Mouse (Mus musculus): ENCODE measurements around the gene Nup210l.

Gene Nup210l

DNA sequence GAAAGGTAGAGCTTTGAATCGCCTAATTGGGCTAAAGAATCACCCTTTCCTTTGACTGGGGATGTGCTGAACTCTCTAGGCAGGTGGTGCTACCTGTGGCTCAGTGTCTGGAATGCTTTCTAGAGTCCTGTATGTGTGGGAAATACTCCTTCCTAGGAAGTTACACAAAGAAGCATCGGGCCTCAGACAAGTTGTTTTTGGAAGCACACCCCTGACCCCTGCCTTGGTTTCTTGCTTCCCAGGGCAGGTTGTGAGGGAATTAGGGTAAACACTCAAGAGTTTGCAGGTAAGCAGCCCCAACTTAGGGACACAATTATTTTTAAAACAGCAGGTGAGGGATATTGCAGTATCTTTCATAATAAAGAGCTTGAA lies 151.2 kb downstream of the Nup210l start:
- DNase-seq (ENCODE audit: low spot score in 2 of 2), result no peak

DNA sequence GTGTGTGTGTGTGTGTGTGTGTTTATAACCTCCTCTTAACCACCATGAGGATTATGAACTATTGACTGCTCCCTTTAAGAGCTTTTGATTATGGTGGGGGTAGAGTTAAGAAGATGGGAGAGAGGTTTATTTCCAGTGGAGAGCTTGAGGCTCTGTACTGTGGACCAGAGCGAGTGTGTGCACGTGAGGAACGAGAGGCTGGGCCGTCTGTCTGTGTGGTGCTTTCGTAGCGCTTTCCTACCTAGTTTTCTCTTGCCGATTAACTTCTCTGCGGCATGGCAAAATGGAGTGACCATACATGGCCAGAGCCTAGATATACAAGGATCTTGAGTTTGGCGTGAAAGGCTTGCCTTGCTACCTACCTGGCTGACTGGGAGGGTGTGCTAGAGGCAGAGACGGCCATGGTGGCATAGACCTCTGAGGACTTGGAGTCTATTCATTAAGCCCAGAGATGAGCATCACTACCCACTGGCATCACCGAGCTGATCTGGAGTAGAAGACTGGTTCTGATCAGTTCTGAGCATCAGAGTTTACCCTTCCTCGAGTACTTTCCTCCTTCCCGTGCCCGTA lies 151.9 kb downstream of the Nup210l start:
- no peak for DNase-seq (ENCODE audit: low spot score in 2 of 2)

DNA sequence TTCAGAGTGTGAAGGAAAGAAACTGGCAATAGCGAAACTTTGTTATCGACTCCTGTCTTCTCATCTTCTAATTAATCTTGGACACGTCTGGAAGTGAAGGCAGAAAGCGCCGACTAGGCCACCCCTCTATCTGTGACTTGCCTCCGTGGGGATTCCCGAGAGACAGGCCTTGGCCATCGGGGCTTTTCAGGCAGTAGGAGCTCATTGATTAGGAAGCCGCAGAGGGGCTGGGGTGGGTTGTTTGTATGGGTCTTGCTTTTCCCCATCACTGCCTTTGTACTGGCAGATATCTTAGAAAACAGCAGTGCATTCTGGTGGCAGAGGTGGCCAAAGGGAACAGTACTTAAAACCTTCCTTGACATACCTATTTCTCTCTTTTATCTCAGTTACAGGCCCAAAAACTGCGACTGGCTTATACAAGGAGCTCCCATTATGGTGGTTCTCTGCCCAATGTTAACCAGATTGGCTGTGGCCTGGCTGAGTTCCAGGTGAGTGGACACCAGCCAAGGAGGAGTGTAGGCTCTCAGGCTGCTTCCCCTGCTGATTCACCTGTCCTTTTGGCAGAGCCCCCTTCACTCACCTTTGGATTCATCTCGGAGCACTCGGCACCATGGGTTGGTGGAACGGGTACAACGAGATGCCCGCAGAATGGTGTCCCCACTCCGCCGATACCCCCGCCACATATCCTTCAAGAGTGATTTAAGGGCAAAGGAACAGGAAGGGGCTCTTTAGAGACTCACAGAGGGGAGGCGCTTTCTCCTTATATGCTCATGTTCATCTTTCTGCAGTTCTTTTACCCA lies 153.0 kb downstream of the Nup210l start:
- no peak for DNase-seq (ENCODE audit: low spot score in 2 of 2)

DNA sequence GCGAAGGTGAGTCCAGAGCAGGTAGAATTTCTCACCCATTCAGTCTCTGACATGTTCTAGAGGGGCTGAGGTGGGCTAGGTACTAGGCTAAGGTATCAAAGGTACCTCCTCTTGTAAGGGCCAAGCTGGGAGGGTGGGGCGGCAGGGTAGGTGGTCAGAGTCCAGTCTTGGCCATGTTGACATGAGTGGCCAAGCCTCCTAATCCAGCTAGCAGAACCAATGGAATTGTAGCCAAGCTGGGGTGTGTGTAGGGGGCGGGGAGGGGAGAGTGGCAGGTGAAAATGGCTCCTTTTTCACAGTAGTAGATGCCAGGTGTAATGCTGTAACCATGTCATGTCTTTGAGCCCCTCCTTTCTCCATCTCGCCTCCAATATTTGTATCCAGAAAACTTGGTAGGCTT lies 154.6 kb downstream of the Nup210l start:
- no peak for DNase-seq (ENCODE audit: low spot score in 2 of 2)
